Mouse (Mus musculus): ENCODE results near the gene Cdpf1.
A peak's percentile ranks its signal among the peaks of the same experiment; 100 is the strongest.
"Not testable (repeated sequence)": the region's sequence is repeated elsewhere in the genome, so short reads cannot be mapped to it uniquely, and the experiment has no call there.

The Cdpf1 gene

DNA sequence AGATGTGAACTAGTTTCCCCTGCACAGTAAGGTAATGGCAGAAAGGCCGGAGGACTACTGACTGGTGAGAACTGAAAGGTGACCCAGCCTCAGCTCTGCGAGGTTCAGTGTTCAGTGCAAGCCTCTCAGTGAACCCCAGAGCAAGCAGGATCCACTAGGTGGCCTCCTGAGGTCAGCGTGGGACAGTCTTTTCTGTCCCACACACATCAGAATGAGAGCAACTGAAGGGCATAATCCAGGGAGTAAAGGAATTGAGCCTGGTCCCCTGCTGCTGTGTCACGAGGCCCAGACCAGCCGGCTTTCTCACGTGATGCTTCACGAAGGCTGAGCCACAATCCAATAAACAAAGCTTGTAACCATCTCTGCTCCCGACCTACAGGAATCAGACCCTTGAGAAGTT, 3.1 kb downstream of the Cdpf1 start:
- no peak for DNase-seq (ENCODE audit: low spot score in 2 of 2)

DNA sequence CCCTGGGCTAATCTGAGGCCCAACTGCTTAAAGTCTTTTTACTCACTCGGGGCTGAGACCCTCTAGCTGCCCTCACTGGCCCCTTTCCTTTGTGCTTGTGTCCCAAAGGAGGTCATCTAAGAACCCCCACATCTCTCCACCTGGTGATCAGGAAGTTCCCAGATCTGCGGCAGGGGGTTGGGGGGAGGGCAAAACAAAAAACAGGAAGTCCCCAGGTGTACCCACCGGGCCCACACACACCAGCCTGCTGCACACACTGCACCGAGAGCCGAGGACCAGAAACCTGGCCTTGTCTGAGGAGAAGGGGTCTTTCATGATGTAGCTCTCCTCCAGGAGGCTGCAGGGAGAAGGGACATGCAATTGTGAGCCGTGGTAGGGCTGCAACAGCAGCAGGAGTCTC, 3.5 kb downstream of the Cdpf1 start:
- no peak for DNase-seq (ENCODE audit: low spot score in 2 of 2)

- no peak for DNase-seq (ENCODE audit: low spot score in 2 of 2)
Measured at GRCm38 (mm10) chr15:85807404-85807803, 4.1 kb downstream of the Cdpf1 start.

DNA sequence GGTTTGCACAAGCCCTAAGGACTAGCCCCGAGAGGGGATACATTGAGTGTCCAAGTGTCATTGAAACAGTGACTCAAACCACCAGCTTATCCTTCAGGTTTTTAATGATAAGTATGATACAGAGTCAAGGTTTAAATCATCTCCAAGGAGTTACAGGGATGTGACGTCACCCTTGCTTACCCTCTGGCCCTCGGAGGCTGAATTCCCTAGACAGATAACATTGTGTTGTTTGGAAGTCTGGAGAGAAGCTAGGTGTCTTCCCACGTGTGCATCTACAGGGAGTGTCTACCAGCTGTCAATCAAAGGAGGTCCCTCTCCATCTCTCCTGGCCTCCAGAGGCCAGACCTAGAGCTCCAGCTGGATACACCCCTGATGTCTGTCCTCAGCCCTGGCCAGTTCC, 4.6 kb downstream of the Cdpf1 start:
- no peak for DNase-seq (ENCODE audit: low spot score in 2 of 2)

GRCm38 (mm10) chr15:85802931-85803330, 8.6 kb downstream of the Cdpf1 start:
- no peak for DNase-seq (ENCODE audit: low spot score in 2 of 2)

- no peak for DNase-seq (ENCODE audit: low spot score in 2 of 2)
Measured at GRCm38 (mm10) chr15:85798676-85799075, 12.8 kb downstream of the Cdpf1 start.

DNA sequence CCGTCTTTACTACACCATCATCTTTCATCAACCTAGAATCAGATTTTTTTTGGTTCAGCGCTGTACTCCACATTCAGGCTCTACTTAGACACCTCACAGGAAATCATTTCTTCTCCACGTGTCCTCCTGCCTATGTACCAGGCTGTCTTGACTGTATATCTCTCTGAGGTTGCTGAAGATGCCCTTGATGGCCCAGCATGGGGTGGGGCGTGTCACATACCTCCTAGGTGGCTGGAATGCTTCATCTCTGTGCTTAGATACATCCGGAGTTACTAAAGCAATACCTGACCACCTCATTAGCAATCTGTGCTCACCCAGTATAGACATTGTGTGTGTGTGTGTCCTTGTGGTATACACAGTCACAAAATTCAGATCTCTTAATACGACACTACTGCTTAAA, 16.0 kb downstream of the Cdpf1 start:
- DNase-seq (ENCODE audit: low spot score in 2 of 2), result no peak

DNA sequence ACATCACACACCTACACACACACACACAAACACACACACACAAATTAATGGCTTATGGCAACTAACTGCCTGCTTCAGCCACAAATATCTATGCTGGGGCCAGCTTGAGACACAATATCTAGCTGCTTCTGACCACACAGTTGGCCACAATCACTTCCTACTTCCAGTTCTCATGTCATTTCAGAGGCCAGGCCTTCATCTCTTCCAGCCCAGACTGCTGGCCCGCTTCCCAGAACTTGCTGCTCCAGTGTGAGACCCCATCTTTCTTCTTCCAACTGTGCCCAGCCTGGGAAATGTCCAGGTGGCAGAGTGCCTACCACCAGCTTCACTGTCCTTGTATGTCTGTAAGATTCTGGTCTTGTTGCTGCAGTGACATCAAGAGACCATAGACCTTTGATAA, 18.7 kb downstream of the Cdpf1 start:
- no peak for DNase-seq (ENCODE audit: low spot score in 2 of 2)

DNA sequence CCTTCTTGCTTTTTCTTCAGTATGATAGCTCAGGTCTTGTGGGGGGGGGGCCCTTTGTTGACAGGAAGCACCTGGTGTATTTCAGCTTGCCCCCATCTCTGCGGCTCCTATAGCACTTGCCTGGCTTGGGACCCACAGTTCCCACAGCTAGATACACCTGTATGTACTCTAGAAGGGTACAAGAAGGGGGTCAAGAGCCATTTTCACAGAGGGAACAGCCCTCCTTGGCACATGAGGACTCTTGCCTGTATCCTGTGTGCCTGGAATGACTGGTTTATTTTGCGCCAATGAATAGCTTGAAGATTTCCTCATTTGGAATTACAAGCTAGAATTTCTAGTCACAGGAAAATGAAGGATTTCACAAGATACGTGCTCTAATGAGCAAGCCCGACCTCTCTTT, 20.0 kb downstream of the Cdpf1 start:
- no peak for DNase-seq (ENCODE audit: low spot score in 2 of 2)

DNA sequence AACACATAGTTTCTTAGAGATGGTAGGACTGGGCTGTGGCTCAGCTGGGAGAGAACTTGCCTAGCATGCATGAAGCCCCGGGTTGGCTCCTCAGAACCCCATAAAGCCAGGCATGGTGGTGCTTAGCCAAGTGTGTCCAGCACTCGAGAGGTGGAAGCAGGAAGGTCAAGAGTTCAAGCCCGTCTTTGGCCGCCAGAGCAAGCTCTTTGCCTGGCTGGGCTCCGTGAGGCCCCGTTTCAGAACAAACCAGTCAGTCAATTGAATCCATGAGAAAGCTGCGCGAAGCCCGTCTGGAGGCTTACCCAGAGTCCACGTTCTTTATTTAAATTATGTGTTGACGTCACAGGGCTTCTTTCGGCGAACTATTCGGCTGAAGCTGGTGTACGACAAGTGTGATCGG, 22.9 kb downstream of the Cdpf1 start:
- no peak for DNase-seq (ENCODE audit: low spot score in 2 of 2)

GRCm38 (mm10) chr15:85788051-85788450, 23.4 kb downstream of the Cdpf1 start:
- no peak for DNase-seq (ENCODE audit: low spot score in 2 of 2)

DNA sequence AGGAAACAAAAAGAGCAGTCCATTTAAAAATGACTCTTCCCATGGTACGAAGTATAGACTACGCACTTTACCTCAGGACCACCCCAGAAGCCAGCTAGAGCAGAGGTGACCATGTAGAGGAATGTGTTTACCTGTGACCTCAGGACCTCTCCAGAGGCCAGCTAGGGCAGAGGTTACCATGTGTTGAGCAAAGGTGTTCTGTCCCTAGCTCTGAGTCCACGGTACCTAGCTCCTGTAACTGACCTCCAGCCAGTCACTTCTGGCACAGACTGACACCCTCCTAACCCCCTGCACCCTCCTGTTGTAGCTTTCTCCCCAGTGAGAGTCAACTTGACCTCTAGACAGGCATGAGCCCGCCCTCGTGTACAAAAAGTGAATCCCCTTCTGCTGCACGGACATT, 24.0 kb downstream of the Cdpf1 start:
- no peak for DNase-seq (ENCODE audit: low spot score in 2 of 2)

GRCm38 (mm10) chr15:85786711-85787110, 24.8 kb downstream of the Cdpf1 start:
- DNase-seq (ENCODE audit: low spot score in 2 of 2), result no peak

GRCm38 (mm10) chr15:85784341-85784740, 27.2 kb downstream of the Cdpf1 start:
- no peak for DNase-seq (ENCODE audit: low spot score in 2 of 2)

GRCm38 (mm10) chr15:85783146-85783545, 28.4 kb downstream of the Cdpf1 start:
- no peak for DNase-seq (ENCODE audit: low spot score in 2 of 2)

DNA sequence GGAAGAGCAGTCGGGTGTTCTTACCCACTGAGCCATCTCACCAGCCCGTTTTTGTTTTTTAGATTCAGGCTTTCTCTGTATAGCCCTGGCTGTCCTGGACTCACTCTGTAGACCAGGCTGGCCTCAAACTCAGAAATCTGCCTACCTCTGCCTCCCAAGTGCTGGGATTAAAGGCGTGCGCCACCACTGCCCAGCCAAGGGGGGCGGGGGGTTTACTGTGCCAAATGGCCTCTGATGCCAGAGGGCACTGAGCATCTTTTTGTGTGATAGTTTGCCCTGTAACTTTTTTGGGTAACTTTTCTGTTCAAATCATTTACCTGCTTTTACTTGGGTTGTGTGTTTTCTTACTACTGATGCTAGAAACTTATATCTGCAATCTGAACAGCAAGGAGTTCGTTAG, 32.6 kb downstream of the Cdpf1 start:
- not testable (repeated sequence) for DNase-seq (ENCODE audit: low spot score in 2 of 2)

DNA sequence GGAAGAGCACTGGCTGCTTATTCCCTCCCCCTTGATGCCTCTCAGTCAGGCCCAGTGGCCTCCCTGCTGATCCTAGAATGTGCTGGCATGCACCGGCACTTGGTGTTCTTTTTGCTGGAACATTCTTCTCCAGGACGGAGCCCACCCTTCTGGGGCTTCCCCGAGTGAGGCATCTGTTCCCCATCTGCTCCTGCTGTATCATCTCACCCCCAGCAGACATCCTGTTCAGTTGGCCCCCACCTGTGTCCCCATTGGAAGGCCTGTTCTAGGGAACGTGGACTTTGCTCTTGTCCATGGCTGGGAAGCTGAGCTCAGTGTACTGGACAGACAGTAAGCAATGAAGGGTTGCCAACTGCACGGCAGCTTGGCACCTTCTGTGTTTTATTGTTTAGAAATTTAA, 34.7 kb downstream of the Cdpf1 start:
- DNase-seq (ENCODE audit: low spot score in 2 of 2), result no peak

- no peak for DNase-seq (ENCODE audit: low spot score in 2 of 2)
Measured at GRCm38 (mm10) chr15:85776241-85776640, 35.3 kb downstream of the Cdpf1 start.

- no peak for DNase-seq (ENCODE audit: low spot score in 2 of 2)
Measured at GRCm38 (mm10) chr15:85775001-85775400, 36.5 kb downstream of the Cdpf1 start.

DNA sequence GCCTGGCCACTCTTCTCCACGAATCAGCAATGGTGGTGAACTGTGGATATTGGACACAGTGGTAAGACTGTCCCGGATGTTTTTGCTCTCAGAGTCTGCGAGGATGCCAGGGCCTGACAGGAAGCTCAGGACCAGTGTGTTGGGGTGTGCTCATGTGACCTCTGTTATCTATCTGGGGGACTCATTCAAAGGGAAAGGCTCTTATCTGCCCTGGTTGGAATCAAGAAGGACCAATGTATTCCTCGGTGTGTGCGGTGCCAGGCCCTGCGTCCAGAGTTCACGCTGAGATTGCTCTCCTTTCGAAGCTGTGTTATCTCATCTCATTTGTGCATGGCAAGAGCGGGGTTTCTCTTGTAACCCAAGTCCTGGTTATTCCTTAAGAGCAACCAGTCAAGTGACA, 37.1 kb downstream of the Cdpf1 start:
- DNase-seq (ENCODE audit: low spot score in 2 of 2), result no peak

GRCm38 (mm10) chr15:85772146-85772740, 39.3 kb downstream of the Cdpf1 start:
- DNase-seq (ENCODE audit: low spot score in 2 of 2), result peak in 1 of 2 experiments; percentile 16

DNA sequence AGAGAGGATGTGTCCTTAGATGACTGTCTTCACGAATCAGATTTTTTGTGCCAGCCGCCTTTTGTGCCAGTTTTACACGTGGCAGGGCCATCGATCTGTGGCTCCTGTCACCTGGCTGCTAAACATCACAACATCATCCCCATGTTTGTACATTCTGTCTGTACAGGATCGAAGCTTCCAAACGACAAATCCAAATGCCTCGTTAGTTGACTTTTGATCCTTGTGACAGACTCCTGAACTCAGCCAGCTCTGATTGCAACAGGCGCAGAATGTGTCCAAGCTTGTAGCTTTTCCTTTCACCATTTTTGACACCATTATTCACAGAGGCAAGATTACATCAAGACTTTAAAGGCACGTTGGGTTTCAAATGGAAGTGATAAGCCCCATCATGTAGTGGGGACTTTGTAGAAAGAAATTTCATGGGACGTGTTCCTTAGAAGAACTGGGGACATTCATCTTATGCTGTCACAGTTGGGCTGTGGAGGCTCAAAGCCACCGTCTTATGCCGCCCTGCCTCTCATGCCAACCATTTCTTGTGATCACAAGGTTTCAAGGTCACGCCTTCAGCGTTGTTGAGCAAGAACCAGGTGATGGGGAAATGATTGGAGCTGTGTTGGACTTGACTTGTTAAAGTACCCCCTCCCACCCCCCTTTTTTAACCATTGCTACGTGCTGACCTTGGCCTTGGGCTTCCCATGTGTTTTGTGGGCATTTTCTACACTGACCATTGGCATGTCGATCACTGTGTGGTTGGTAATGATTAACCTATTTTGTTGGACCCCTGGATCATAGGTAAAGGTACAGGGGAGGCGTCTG, 40.0 kb downstream of the Cdpf1 start:
- DNase-seq (ENCODE audit: low spot score in 2 of 2), result peak; percentile 29 to 30

GRCm38 (mm10) chr15:85768991-85769390, 42.5 kb downstream of the Cdpf1 start:
- no peak for DNase-seq (ENCODE audit: low spot score in 2 of 2)

GRCm38 (mm10) chr15:85766677-85767076, 44.8 kb downstream of the Cdpf1 start:
- no peak for DNase-seq (ENCODE audit: low spot score in 2 of 2)
